Mouse (Mus musculus) gastrocnemius, postnatal 10 days (tissue): ENCODE results near the gene Zfp422. TPM values are rescaled to one million over a fixed set of nuclear protein-coding genes. Genes with fewer than 3 reads are reported as not detected.

ENCODE experiments used
- DNase-seq: peaks from one replicate; pipeline ENCODE4 v3.0.0; 2021; ENCODE audit warnings: mixed read lengths
- long read RNA-seq, 2 experiments: library from polyadenylated mRNA; stranded (forward); transcript quantifications; one replicate each; pipeline ENCODE4 v2.0.0; 2021
- total RNA-seq, 2 experiments: library from RNA; stranded (reverse); gene quantifications; 2 replicates each; pipeline ENCODE4 v1.2.3; 2021

Zfp422 gene
- total RNA-seq: 10 to 100 TPM; 19.5 to 19.8 TPM
- long read RNA-seq, experiment 1, transcript Zfp422-201 (2 exons, 2,375 nt): minor isoform, 9 of 55 reads
- long read RNA-seq, experiment 1, transcript Zfp422-202 (2 exons, 3,187 nt): major isoform, 42 of 55 reads
- long read RNA-seq, experiment 1, partial matches to known transcripts: 0 of 55 reads
- long read RNA-seq, experiment 1, other reads (novel, unspliced or antisense): 2 of 55 reads
- long read RNA-seq, experiment 2, transcript Zfp422-202 (2 exons, 3,187 nt): major isoform, 29 of 37 reads
- long read RNA-seq, experiment 2, partial matches to known transcripts: 0 of 37 reads
- long read RNA-seq, experiment 2, other reads (novel, unspliced or antisense): 3 of 37 reads

- peak; percentile 64 for DNase-seq
Measured at GRCm38 (mm10) chr6:116628539-116629171, at the start of gene Zfp422. Gene Zfp422, minus strand, starts transcription at chr6:116628999.

- DNase-seq: no peak
Measured at GRCm38 (mm10) chr6:116677321-116677720, 48.5 kb upstream of the Zfp422 start.

GRCm38 (mm10) chr6:116676355-116676913, 47.6 kb upstream of the Zfp422 start:
- no peak for DNase-seq

- no peak for DNase-seq
Measured at GRCm38 (mm10) chr6:116674283-116674886, 45.6 kb upstream of the Zfp422 start.

GRCm38 (mm10) chr6:116673471-116674282, 44.9 kb upstream of the Zfp422 start, which contains the start of gene Rassf4:
Gene Rassf4, minus strand, starts transcription at chr6:116673952.
- peak; percentile 86 for DNase-seq

- no peak for DNase-seq
Measured at GRCm38 (mm10) chr6:116672349-116672748, 43.5 kb upstream of the Zfp422 start.

- no peak for DNase-seq
Measured at GRCm38 (mm10) chr6:116671768-116672167, 43.0 kb upstream of the Zfp422 start.

- peak; percentile 27 for DNase-seq
Measured at GRCm38 (mm10) chr6:116671031-116671430, 42.2 kb upstream of the Zfp422 start.

- DNase-seq: no peak
Measured at GRCm38 (mm10) chr6:116670144-116670543, 41.3 kb upstream of the Zfp422 start.

GRCm38 (mm10) chr6:116668682-116669470, 40.1 kb upstream of the Zfp422 start:
- no peak for DNase-seq

- DNase-seq: no peak
Measured at GRCm38 (mm10) chr6:116667382-116667781, 38.6 kb upstream of the Zfp422 start.

- no peak for DNase-seq
Measured at GRCm38 (mm10) chr6:116666892-116667291, 38.1 kb upstream of the Zfp422 start.

GRCm38 (mm10) chr6:116666085-116666750, 37.4 kb upstream of the Zfp422 start:
- no peak for DNase-seq

GRCm38 (mm10) chr6:116664830-116665229, 36.0 kb upstream of the Zfp422 start:
- DNase-seq: no peak

GRCm38 (mm10) chr6:116664031-116664430, 35.2 kb upstream of the Zfp422 start:
- DNase-seq: no peak

- DNase-seq: no peak
Measured at GRCm38 (mm10) chr6:116663364-116663763, 34.6 kb upstream of the Zfp422 start.

GRCm38 (mm10) chr6:116653684-116654454, 25.1 kb upstream of the Zfp422 start:
- peak; percentile 67 for DNase-seq

GRCm38 (mm10) chr6:116653191-116653590, 24.4 kb upstream of the Zfp422 start:
- no peak for DNase-seq

- DNase-seq: peak; percentile 51
Measured at GRCm38 (mm10) chr6:116651437-116652118, 22.8 kb upstream of the Zfp422 start.
